Mouse (Mus musculus): Measurements from ENCODE around the gene Frem1. TPM values are rescaled to one million over a fixed set of nuclear protein-coding genes. Genes with fewer than 3 reads are reported as not detected.
A peak's percentile ranks its signal among the peaks of the same experiment; 100 is the strongest.

Frem1 gene
- polyA plus RNA-seq, 1 experiment from 2014 or later = 2.2 TPM

- peak; percentile 34; the same call in 1 of the 2 replicates for ATAC-seq
- 53% methylated on average over 8 of the region's 8 CpGs for WGBS
Observed at GRCm38 (mm10) chr4:82863316-82863715, 188.8 kb downstream of the Frem1 start.

DNA sequence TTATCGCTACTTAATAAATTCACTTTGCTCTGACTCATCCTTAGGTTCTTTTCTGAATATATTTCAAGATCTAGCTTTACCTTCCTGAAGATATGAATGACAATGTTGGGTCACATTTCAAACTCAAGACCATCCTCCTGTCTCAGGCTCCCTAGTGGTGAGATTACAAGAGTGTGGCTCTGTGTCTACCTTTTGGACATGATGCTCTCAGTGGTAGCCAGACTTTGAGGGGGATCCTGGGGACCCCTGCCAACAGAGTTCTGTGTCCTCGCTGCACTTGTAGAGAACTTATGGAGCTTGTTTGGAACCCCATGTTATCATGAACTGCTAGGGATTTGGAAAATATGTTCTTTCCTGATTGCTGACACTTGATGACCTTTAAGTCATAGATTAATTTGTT, 190.7 kb downstream of the Frem1 start:
- Histone ChIP-seq H3K4me3 (ENCODE audit: low read length) (no peak overlapping the region), H3K27me3 (replicated peaks; ENCODE audit: control insufficient read depth, insufficient read depth, low read length) (no peaks in the 10 kb centered on the region), H3K9me3 (ENCODE audit: control insufficient read depth, low read length) (no peaks in the 10 kb centered on the region), H3K27ac (ENCODE audit: low read depth, low read length) (no peak overlapping the region), H3K36me3 (ENCODE audit: control insufficient read depth, insufficient read depth, low read length) (no peaks in the 10 kb centered on the region), H3K4me2 (ENCODE audit: low read length) (no peak overlapping the region), H3K9ac (ENCODE audit: low read depth, low read length) (no peak overlapping the region), H3K4me1 (ENCODE audit: control insufficient read depth, insufficient read depth, low read depth, low read length) (peaks cover 16% of the 10 kb centered on the region)
- WGBS = 96% methylated on average over 2 of the region's 2 CpGs
- no peak for ATAC-seq

More at GRCm38 (mm10) chr4:82863316-82863715, 188.8 kb downstream of the Frem1 start:
- Histone ChIP-seq H3K4me3 (ENCODE audit: low read length) (no peak overlapping the region), H3K27me3 (replicated peaks; ENCODE audit: control insufficient read depth, insufficient read depth, low read length) (no peaks in the 10 kb centered on the region), H3K9me3 (ENCODE audit: control insufficient read depth, low read length) (no peaks in the 10 kb centered on the region), H3K36me3 (ENCODE audit: control insufficient read depth, insufficient read depth, low read length) (no peaks in the 10 kb centered on the region), H3K4me1 (ENCODE audit: control insufficient read depth, insufficient read depth, low read depth, low read length) (peaks cover 12% of the 10 kb centered on the region), H3K27ac (ENCODE audit: low read depth, low read length) (0 out of 2 replicates have a peak overlapping the region, but pooled peaks have one; percentile 4), H3K9ac (ENCODE audit: low read depth, low read length) (no peak overlapping the region), H3K4me2 (ENCODE audit: low read length) (no peak overlapping the region)

DNA sequence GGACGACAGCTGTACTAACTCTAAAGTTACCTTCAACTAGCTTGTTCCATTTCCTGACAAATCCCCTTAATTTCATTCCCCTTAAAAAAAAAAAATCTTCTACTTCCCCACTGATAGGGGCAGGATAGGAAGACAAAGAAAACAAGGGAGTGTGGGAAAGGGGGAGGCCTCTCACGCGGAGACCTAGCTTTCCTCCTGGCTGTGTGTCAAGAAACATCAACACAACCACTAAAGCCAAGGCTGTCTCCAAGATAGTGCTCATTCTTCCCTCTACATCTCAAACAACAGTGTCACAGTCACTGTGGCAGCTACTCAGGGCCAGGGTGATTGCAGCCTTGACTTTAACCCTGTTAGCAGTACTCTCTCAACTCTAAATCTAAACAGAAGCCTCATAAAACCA, 191.6 kb downstream of the Frem1 start:
- Histone ChIP-seq H3K9me3 (ENCODE audit: control insufficient read depth, low read length) (no peaks in the 10 kb centered on the region), H3K27ac (ENCODE audit: low read depth, low read length) (0 out of 2 replicates have a peak overlapping the region, but pooled peaks have one; percentile 23), H3K4me2 (ENCODE audit: low read length) (no peak overlapping the region), H3K36me3 (ENCODE audit: control insufficient read depth, insufficient read depth, low read length) (no peaks in the 10 kb centered on the region), H3K27me3 (replicated peaks; ENCODE audit: control insufficient read depth, insufficient read depth, low read length) (no peaks in the 10 kb centered on the region), H3K4me1 (ENCODE audit: control insufficient read depth, insufficient read depth, low read depth, low read length) (peaks cover 18% of the 10 kb centered on the region), H3K9ac (ENCODE audit: low read depth, low read length) (no peak overlapping the region), H3K4me3 (ENCODE audit: low read length) (no peak overlapping the region)
- 39% methylated on average over 3 of the region's 3 CpGs for WGBS
- no peak for ATAC-seq

DNA sequence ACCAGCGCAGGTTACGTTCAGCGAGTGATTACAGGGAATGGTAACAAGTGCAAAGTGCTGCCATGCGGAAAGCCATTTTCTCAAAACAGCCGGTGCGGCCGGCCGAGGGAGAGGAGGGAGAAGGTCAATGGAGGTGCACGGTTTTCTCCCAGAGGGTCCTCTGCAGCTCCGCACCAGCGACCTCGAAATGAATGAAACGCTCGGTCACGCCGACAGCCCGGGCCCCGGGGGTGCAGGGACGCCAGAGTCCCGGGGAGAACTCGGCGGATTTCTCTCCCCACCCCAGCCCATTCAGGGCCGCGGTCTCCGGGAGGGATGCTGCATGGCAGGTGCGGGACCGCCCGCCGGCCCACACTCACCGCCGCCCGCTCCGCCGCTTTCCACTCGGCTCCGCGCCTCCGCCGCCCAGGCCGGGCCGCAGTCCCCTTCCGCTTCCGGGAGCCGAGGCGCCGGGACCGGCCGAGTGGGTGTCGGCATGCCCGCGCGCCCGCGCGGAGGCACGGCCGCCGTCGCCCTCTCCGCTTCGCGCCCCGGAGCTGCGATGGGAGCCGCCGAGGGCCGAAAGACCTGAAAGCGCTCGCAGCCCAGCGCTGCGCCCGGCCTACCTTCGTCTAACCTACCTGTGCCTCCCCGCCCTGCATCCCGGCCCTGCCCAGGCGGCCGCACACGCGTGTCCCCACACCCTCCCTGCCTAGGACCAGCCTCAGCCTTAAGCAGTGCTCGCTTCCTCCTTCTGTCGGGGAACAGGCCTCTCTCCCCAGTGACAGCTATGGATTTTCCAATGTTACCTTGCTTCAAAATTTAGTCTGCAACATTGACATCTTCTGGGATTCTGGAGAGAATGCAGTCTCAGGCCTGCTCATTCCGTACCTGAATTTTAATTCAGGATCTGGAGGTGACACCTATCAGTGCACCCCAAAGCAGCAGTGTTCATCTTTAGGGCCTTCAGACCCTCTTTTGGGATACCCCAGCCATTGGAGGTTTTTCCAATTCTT, 192.7 kb downstream of the Frem1 start, which contains the start of gene Zdhhc21:
TSS of gene Zdhhc21 (minus strand) at position 828 of the 995 bp plus-strand sequence.
- under 1% methylated on average over 59 of the region's 82 CpGs for WGBS
- Histone ChIP-seq H3K9me3 (ENCODE audit: control insufficient read depth, low read length) (no peaks in the 10 kb centered on the region), H3K9ac (ENCODE audit: low read depth, low read length) (peak within 1 kb of the TSS; percentile 98), H3K27me3 (replicated peaks; ENCODE audit: control insufficient read depth, insufficient read depth, low read length) (no peaks in the 10 kb centered on the region), H3K4me2 (ENCODE audit: low read length) (peak within 1 kb of the TSS; percentile 79), H3K4me3 (ENCODE audit: low read length) (peak within 1 kb of the TSS; percentile 80), H3K27ac (ENCODE audit: low read depth, low read length) (peak within 1 kb of the TSS; percentile 95), H3K36me3 (ENCODE audit: control insufficient read depth, insufficient read depth, low read length) (no peaks in the 10 kb centered on the region), H3K4me1 (ENCODE audit: control insufficient read depth, insufficient read depth, low read depth, low read length) (peaks cover 18% of the 10 kb centered on the region)
- ATAC-seq = peak; percentile 92

DNA sequence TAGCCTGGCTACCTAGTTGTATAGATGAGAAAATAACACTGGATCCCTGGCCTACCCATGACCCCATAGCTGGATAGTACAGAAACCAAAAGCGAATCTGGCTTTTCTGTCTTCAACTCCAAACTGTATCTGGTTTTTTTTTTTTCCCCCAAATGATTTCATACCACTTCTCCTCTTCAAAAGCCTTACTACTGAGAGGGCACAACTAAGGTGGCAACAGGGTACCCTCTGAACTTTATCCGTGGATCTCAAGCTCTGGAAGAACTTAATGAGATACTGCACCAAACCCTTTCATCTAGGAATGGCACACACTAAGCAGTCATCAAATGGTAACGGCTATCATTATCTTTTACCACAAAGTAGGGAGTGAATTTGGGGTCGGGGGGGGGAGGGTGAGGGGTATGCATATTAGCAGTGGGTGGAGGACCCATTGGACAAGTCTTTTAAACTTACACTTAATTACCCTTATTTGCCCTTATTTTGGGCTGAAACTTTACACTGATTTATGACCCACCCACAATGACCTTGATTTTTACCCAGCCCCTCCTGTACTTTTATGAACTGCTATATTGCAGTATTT, 193.6 kb downstream of the Frem1 start:
- Histone ChIP-seq H3K4me3 (ENCODE audit: low read length) (peak overlapping the region; percentile 80), H3K36me3 (ENCODE audit: control insufficient read depth, insufficient read depth, low read length) (no peaks in the 10 kb centered on the region), H3K9me3 (ENCODE audit: control insufficient read depth, low read length) (no peaks in the 10 kb centered on the region), H3K27ac (ENCODE audit: low read depth, low read length) (no peak overlapping the region), H3K4me1 (ENCODE audit: control insufficient read depth, insufficient read depth, low read depth, low read length) (peaks cover 18% of the 10 kb centered on the region), H3K27me3 (replicated peaks; ENCODE audit: control insufficient read depth, insufficient read depth, low read length) (no peaks in the 10 kb centered on the region), H3K9ac (ENCODE audit: low read depth, low read length) (peak overlapping the region; percentile 98), H3K4me2 (ENCODE audit: low read length) (peak overlapping the region; percentile 79)
- no peak for ATAC-seq
- 27% methylated on average over 4 of the region's 4 CpGs for WGBS

- H3K4me3 ChIP-seq (ENCODE audit: low read length) = no peak overlapping the region
- H3K4me2 ChIP-seq (ENCODE audit: low read length) = no peak overlapping the region
- H3K9me3 ChIP-seq (ENCODE audit: control insufficient read depth, low read length) = no peaks in the 10 kb centered on the region
- no peak overlapping the region for H3K9ac ChIP-seq (ENCODE audit: low read depth, low read length)
- peaks cover 16% of the 10 kb centered on the region for H3K4me1 ChIP-seq (ENCODE audit: control insufficient read depth, insufficient read depth, low read depth, low read length)
- H3K27ac ChIP-seq (ENCODE audit: low read depth, low read length) = no peak overlapping the region
- 93% methylated on average over 3 of the region's 3 CpGs for WGBS
- H3K36me3 ChIP-seq (ENCODE audit: control insufficient read depth, insufficient read depth, low read length) = no peaks in the 10 kb centered on the region
- ATAC-seq = no peak
- H3K27me3 ChIP-seq (replicated peaks; ENCODE audit: control insufficient read depth, insufficient read depth, low read length) = no peaks in the 10 kb centered on the region
Observed at GRCm38 (mm10) chr4:82856986-82857385, 195.2 kb downstream of the Frem1 start.

GRCm38 (mm10) chr4:82853809-82854208, 198.3 kb downstream of the Frem1 start:
- ATAC-seq = no peak
- no peak overlapping the region for H3K9ac ChIP-seq (ENCODE audit: low read depth, low read length)
- no peak overlapping the region for H3K4me3 ChIP-seq (ENCODE audit: low read length)
- no peak overlapping the region for H3K4me2 ChIP-seq (ENCODE audit: low read length)
- H3K27me3 ChIP-seq (replicated peaks; ENCODE audit: control insufficient read depth, insufficient read depth, low read length) = no peaks in the 10 kb centered on the region
- H3K36me3 ChIP-seq (ENCODE audit: control insufficient read depth, insufficient read depth, low read length) = no peaks in the 10 kb centered on the region; the same call in 1 of the 2 replicates
- H3K4me1 ChIP-seq (ENCODE audit: control insufficient read depth, insufficient read depth, low read depth, low read length) = peaks cover 9% of the 10 kb centered on the region
- 91% methylated on average over 2 of the region's 2 CpGs for WGBS
- no peaks in the 10 kb centered on the region for H3K9me3 ChIP-seq (ENCODE audit: control insufficient read depth, low read length)
- H3K27ac ChIP-seq (ENCODE audit: low read depth, low read length) = no peak overlapping the region

GRCm38 (mm10) chr4:82848552-82849234, 203.4 kb downstream of the Frem1 start:
- H3K27me3 ChIP-seq (replicated peaks; ENCODE audit: control insufficient read depth, insufficient read depth, low read length) = no peaks in the 10 kb centered on the region
- no peak overlapping the region for H3K9ac ChIP-seq (ENCODE audit: low read depth, low read length)
- H3K9me3 ChIP-seq (ENCODE audit: control insufficient read depth, low read length) = no peaks in the 10 kb centered on the region
- no peak overlapping the region for H3K4me2 ChIP-seq (ENCODE audit: low read length)
- H3K27ac ChIP-seq (ENCODE audit: low read depth, low read length) = no peak overlapping the region
- H3K4me3 ChIP-seq (ENCODE audit: low read length) = no peak overlapping the region
- no peak for ATAC-seq
- H3K36me3 ChIP-seq (ENCODE audit: control insufficient read depth, insufficient read depth, low read length) = no peaks in the 10 kb centered on the region; the same call in 1 of the 2 replicates
- 59% methylated on average over 5 of the region's 5 CpGs for WGBS
- no peaks in the 10 kb centered on the region for H3K4me1 ChIP-seq (ENCODE audit: control insufficient read depth, insufficient read depth, low read depth, low read length)
